Mouse (Mus musculus): ENCODE results near the gene Cpne8. TPM values are rescaled to one million over a fixed set of nuclear protein-coding genes. Genes with fewer than 3 reads are reported as not detected.
"Not testable (repeated sequence)": the region's sequence is repeated elsewhere in the genome, so short reads cannot be mapped to it uniquely, and the experiment has no call there.

The Cpne8 gene
- polyA plus RNA-seq, 1 experiment from 2014 or later = 17.2 TPM

GRCm38 (mm10) chr15:90548589-90548988 is 130.6 kb downstream of the Cpne8 start:
- Histone ChIP-seq H3K9ac (no peak overlapping the region), H3K4me3 (no peak overlapping the region), H3K4me2 (no peak overlapping the region), H3K27ac (no peak overlapping the region), H3K9me3 (no peaks in the 10 kb centered on the region), H3K27me3 (no peaks in the 10 kb centered on the region), H3K36me3 (no peaks in the 10 kb centered on the region), H3K4me1 (no peaks in the 10 kb centered on the region)
- WGBS = 92% methylated on average over 7 of the region's 7 CpGs
- no peak for ATAC-seq (ENCODE audit: borderline replicate concordance, extremely low read depth, low FRiP score, low TSS enrichment)

- WGBS = 43% methylated on average over 5 of the region's 5 CpGs
- no peak; the same call in 1 of the 2 replicates for ATAC-seq (ENCODE audit: borderline replicate concordance, extremely low read depth, low FRiP score, low TSS enrichment)
- Histone ChIP-seq H3K27me3 (no peaks in the 10 kb centered on the region), H3K9ac (no peak overlapping the region), H3K4me3 (no peak overlapping the region), H3K27ac (no peak overlapping the region), H3K36me3 (no peaks in the 10 kb centered on the region), H3K4me1 (0 out of 2 replicates have a peak, but pooled peaks cover 3% of the 10 kb centered on the region), H3K9me3 (no peaks in the 10 kb centered on the region), H3K4me2 (no peak overlapping the region)
Observed at GRCm38 (mm10) chr15:90543447-90543846, 135.8 kb downstream of the Cpne8 start.

GRCm38 (mm10) chr15:90542126-90542525 is 137.1 kb downstream of the Cpne8 start:
- H3K27me3 ChIP-seq = no peaks in the 10 kb centered on the region
- H3K4me2 ChIP-seq = no peak overlapping the region
- 0 out of 2 replicates have a peak, but pooled peaks cover 3% of the 10 kb centered on the region for H3K4me1 ChIP-seq
- no peak overlapping the region for H3K9ac ChIP-seq
- no peak overlapping the region for H3K27ac ChIP-seq
- ATAC-seq (ENCODE audit: borderline replicate concordance, extremely low read depth, low FRiP score, low TSS enrichment) = no peak
- H3K9me3 ChIP-seq = no peaks in the 10 kb centered on the region
- H3K4me3 ChIP-seq = no peak overlapping the region
- H3K36me3 ChIP-seq = no peaks in the 10 kb centered on the region

GRCm38 (mm10) chr15:90536311-90537202 is 142.7 kb downstream of the Cpne8 start:
- Histone ChIP-seq H3K9ac (no peak overlapping the region), H3K27ac (no peak overlapping the region), H3K4me2 (no peak overlapping the region), H3K4me3 (no peak overlapping the region), H3K4me1 (0 out of 2 replicates have a peak, but pooled peaks cover 7% of the 10 kb centered on the region), H3K27me3 (no peaks in the 10 kb centered on the region), H3K9me3 (no peaks in the 10 kb centered on the region), H3K36me3 (no peaks in the 10 kb centered on the region)
- peak; percentile 93 for ATAC-seq (ENCODE audit: borderline replicate concordance, extremely low read depth, low FRiP score, low TSS enrichment)
- 43% methylated on average over 5 of the region's 5 CpGs for WGBS

- Histone ChIP-seq H3K27ac (no peak overlapping the region), H3K4me1 (0 out of 2 replicates have a peak, but pooled peaks cover 7% of the 10 kb centered on the region), H3K9me3 (no peaks in the 10 kb centered on the region), H3K9ac (no peak overlapping the region), H3K4me2 (peak overlapping the region; percentile 3; the same call in 1 of the 2 replicates), H3K36me3 (no peaks in the 10 kb centered on the region), H3K27me3 (no peaks in the 10 kb centered on the region), H3K4me3 (no peak overlapping the region)
- WGBS = 38% methylated on average over 7 of the region's 7 CpGs
- peak; percentile 21; the same call in 1 of the 2 replicates for ATAC-seq (ENCODE audit: borderline replicate concordance, extremely low read depth, low FRiP score, low TSS enrichment)
Observed at GRCm38 (mm10) chr15:90535730-90536129, 143.5 kb downstream of the Cpne8 start.

GRCm38 (mm10) chr15:90512769-90513168 is 166.5 kb downstream of the Cpne8 start:
- no peaks in the 10 kb centered on the region for H3K4me1 ChIP-seq
- H3K4me3 ChIP-seq = no peak overlapping the region
- H3K27me3 ChIP-seq = no peaks in the 10 kb centered on the region
- H3K36me3 ChIP-seq = no peaks in the 10 kb centered on the region
- no peak overlapping the region for H3K4me2 ChIP-seq
- H3K9me3 ChIP-seq = no peaks in the 10 kb centered on the region
- no peak overlapping the region for H3K9ac ChIP-seq
- 86% methylated on average over 4 of the region's 4 CpGs for WGBS
- no peak for ATAC-seq (ENCODE audit: borderline replicate concordance, extremely low read depth, low FRiP score, low TSS enrichment)
- no peak overlapping the region for H3K27ac ChIP-seq

DNA sequence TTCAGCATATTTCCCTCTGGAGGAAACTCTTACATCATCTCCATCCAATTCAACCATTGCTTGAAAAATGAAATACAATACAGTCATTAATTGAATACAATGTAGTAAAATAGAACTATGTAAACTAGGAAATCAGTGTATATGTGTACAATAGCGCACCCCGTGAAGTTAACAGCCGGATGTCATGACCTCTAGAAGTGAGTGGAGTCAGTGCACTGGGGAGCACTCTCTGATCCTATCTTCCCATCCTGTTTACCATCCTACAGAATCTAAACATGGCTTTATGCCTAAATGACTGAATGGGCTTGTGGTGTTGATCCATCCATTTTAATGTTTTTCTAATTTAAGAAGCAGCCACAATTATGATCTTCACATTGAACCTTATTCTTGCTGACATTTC is 182.2 kb downstream of the Cpne8 start:
- Histone ChIP-seq H3K4me2 (no peak overlapping the region), H3K4me1 (0 out of 2 replicates have a peak, but pooled peaks cover 2% of the 10 kb centered on the region), H3K9me3 (no peaks in the 10 kb centered on the region), H3K27ac (no peak overlapping the region), H3K9ac (no peak overlapping the region), H3K4me3 (no peak overlapping the region), H3K36me3 (no peaks in the 10 kb centered on the region), H3K27me3 (no peaks in the 10 kb centered on the region)
- 0 out of 2 replicates have a peak, but pooled peaks have one; percentile 52 for ATAC-seq (ENCODE audit: borderline replicate concordance, extremely low read depth, low FRiP score, low TSS enrichment)
- 33% methylated on average over 3 of the region's 3 CpGs for whole genome bisulfite sequencing

GRCm38 (mm10) chr15:90491558-90491957 is 187.7 kb downstream of the Cpne8 start:
- no peaks in the 10 kb centered on the region for H3K9me3 ChIP-seq
- 66% methylated on average over 6 of the region's 6 CpGs for WGBS
- ATAC-seq (ENCODE audit: borderline replicate concordance, extremely low read depth, low FRiP score, low TSS enrichment) = no peak
- H3K27ac ChIP-seq = no peak overlapping the region
- no peak overlapping the region for H3K4me2 ChIP-seq
- H3K9ac ChIP-seq = no peak overlapping the region
- no peak overlapping the region for H3K4me3 ChIP-seq
- H3K4me1 ChIP-seq = no peaks in the 10 kb centered on the region
- no peaks in the 10 kb centered on the region for H3K36me3 ChIP-seq
- no peaks in the 10 kb centered on the region for H3K27me3 ChIP-seq

DNA sequence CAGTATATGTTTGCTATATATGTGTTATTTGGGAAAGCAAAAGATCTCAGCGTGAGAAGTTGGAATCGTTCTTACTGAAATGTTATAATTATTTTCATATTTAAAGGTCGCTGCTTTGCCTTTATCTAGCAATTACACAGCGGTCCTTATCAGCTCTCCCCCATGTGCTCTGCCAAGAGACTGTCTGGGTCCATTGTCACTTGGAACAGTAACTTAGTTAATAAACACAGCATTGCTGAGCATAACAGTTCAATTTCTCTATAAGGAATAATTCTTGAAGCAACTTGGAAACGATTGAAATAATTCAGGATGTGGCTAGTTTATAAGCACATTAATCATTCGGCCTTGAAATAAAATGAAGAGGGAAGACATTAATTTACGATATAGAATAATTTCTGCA is 189.0 kb downstream of the Cpne8 start:
- H3K4me2 ChIP-seq = no peak overlapping the region
- ATAC-seq (ENCODE audit: borderline replicate concordance, extremely low read depth, low FRiP score, low TSS enrichment) = peak; percentile 57; the same call in 1 of the 2 replicates

DNA sequence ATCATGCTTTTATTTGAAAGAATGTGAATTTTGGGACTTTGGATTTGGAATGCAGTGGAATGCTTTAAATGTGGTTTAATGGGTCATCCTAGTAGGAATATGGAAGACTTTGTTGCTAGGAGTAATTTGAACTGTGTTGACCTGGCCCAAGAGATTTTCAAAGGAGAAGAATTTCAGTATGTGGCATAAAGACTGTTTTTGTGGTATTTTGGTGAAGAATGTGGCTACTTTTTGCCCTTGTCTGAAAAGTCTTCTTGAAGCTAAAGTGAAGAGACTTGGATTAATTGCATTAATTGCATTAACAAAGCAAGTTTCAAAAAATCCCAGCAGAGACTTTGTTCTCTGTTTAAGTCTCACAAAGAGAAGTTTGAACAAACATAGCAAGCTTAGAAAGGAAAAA is 208.7 kb downstream of the Cpne8 start:
- not testable (repeated sequence) for ATAC-seq (ENCODE audit: borderline replicate concordance, extremely low read depth, low FRiP score, low TSS enrichment); H3K9me3 ChIP-seq; H3K4me2 ChIP-seq; H3K4me3 ChIP-seq; H3K4me1 ChIP-seq; H3K9ac ChIP-seq; H3K36me3 ChIP-seq; H3K27me3 ChIP-seq; H3K27ac ChIP-seq

More for the DNA sequence above, 189.0 kb downstream of the Cpne8 start:
- Histone ChIP-seq H3K4me1 (no peaks in the 10 kb centered on the region), H3K27me3 (no peaks in the 10 kb centered on the region), H3K9ac (no peak overlapping the region), H3K9me3 (no peaks in the 10 kb centered on the region), H3K36me3 (no peaks in the 10 kb centered on the region), H3K27ac (no peak overlapping the region), H3K4me3 (no peak overlapping the region)
- 53% methylated on average over 7 of the region's 7 CpGs for WGBS

DNA sequence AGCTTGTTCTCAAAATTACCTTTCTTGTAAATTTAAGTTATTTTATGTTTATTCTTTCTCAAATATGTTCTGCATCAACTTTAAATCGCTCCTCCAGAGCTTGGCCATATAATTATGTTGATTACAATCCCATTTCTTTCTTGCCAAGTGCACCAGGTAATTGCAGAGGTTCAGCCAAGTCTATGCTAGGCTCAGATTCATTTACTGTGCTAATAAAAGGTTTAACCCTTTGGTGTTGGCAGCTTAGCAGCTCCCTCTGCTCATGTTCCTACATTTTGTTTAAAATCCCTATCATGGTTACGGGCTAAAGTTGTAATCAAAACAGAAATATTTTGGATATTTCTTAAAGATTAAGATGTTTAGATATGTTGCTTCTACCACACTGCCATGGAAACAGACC is 216.0 kb downstream of the Cpne8 start:
- H3K9me3 ChIP-seq = no peaks in the 10 kb centered on the region
- ATAC-seq (ENCODE audit: borderline replicate concordance, extremely low read depth, low FRiP score, low TSS enrichment) = no peak
- no peaks in the 10 kb centered on the region for H3K27me3 ChIP-seq
- H3K27ac ChIP-seq = no peak overlapping the region
- no peaks in the 10 kb centered on the region for H3K4me1 ChIP-seq
- no peak overlapping the region for H3K9ac ChIP-seq
- H3K4me3 ChIP-seq = no peak overlapping the region
- H3K36me3 ChIP-seq = no peaks in the 10 kb centered on the region
- WGBS = 67% methylated on average over 2 of the region's 2 CpGs
- no peak overlapping the region for H3K4me2 ChIP-seq

DNA sequence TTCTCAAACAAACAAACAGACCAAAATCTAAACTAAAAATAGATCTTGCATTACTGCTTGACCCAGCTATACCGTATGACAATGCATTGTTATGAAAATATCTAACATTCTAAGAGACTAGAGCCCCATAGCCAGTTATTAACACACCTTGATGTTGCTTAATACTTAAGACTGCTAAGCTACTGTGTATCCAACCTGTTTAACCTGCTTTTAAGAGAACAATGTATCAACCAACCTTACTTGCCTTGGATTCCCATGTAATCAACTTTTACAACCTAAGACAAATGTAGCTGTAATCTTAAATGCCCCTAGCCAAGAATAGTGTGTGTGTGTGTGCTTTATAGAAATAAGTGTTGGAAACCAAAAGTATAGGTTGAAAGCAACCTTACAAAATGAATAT is 233.2 kb downstream of the Cpne8 start:
- 67% methylated on average over 1 of the region's 1 CpGs for WGBS
- Histone ChIP-seq H3K4me3 (no peak overlapping the region), H3K4me2 (no peak overlapping the region), H3K27me3 (no peaks in the 10 kb centered on the region), H3K4me1 (no peaks in the 10 kb centered on the region), H3K27ac (no peak overlapping the region), H3K9ac (no peak overlapping the region), H3K36me3 (no peaks in the 10 kb centered on the region), H3K9me3 (no peaks in the 10 kb centered on the region)
- ATAC-seq (ENCODE audit: borderline replicate concordance, extremely low read depth, low FRiP score, low TSS enrichment) = no peak
